Mouse (Mus musculus): Measurements from ENCODE around the gene Gm45140.

The Gm45140 gene

GRCm38 (mm10) chr6:87835695-87836094 lies at the start of gene Gm45140:
Gene Gm45140, minus strand, starts transcription at chr6:87835795.
- no peak for DNase-seq (ENCODE audit: low read depth, low spot score)

GRCm38 (mm10) chr6:87882816-87883215 lies 47.2 kb upstream of the Gm45140 start:
- peak; percentile 70 for DNase-seq (ENCODE audit: low read depth, low spot score)

GRCm38 (mm10) chr6:87882221-87882620 lies 46.6 kb upstream of the Gm45140 start:
- DNase-seq (ENCODE audit: low read depth, low spot score): no peak

GRCm38 (mm10) chr6:87879628-87880027 lies 44.0 kb upstream of the Gm45140 start:
- no peak for DNase-seq (ENCODE audit: low read depth, low spot score)

GRCm38 (mm10) chr6:87879010-87879409 lies 43.4 kb upstream of the Gm45140 start:
- peak; percentile 29 for DNase-seq (ENCODE audit: low read depth, low spot score)

GRCm38 (mm10) chr6:87876068-87876643 lies 40.6 kb upstream of the Gm45140 start:
- no peak for DNase-seq (ENCODE audit: low read depth, low spot score)

GRCm38 (mm10) chr6:87875562-87875961 lies 40.0 kb upstream of the Gm45140 start:
- DNase-seq (ENCODE audit: low read depth, low spot score): no peak

GRCm38 (mm10) chr6:87875083-87875482 lies 39.5 kb upstream of the Gm45140 start:
- peak; percentile 99 for DNase-seq (ENCODE audit: low read depth, low spot score)

- no peak for DNase-seq (ENCODE audit: low read depth, low spot score)
These were observed 38.4 kb upstream of the Gm45140 start for GRCm38 (mm10) chr6:87873963-87874362.

- DNase-seq (ENCODE audit: low read depth, low spot score): peak; percentile 59
These were observed 37.5 kb upstream of the Gm45140 start for GRCm38 (mm10) chr6:87873104-87873503.

- DNase-seq (ENCODE audit: low read depth, low spot score): no peak
These were observed 35.6 kb upstream of the Gm45140 start for GRCm38 (mm10) chr6:87871240-87871639.

GRCm38 (mm10) chr6:87870440-87870839 lies 34.8 kb upstream of the Gm45140 start:
- DNase-seq (ENCODE audit: low read depth, low spot score): no peak

GRCm38 (mm10) chr6:87868871-87869506 lies 33.4 kb upstream of the Gm45140 start:
- peak; percentile 99 for DNase-seq (ENCODE audit: low read depth, low spot score)

GRCm38 (mm10) chr6:87867256-87867655 lies 31.7 kb upstream of the Gm45140 start:
- DNase-seq (ENCODE audit: low read depth, low spot score): peak; percentile 72

- DNase-seq (ENCODE audit: low read depth, low spot score): no peak
These were observed 30.6 kb upstream of the Gm45140 start for GRCm38 (mm10) chr6:87866211-87866610.

- peak; percentile 95 for DNase-seq (ENCODE audit: low read depth, low spot score)
These were observed 21.5 kb upstream of the Gm45140 start for GRCm38 (mm10) chr6:87857071-87857470.

- peak; percentile 92 for DNase-seq (ENCODE audit: low read depth, low spot score)
These were observed 17.9 kb upstream of the Gm45140 start for GRCm38 (mm10) chr6:87853446-87853845.

GRCm38 (mm10) chr6:87851871-87852270 lies 16.3 kb upstream of the Gm45140 start:
- peak; percentile 11 for DNase-seq (ENCODE audit: low read depth, low spot score)

- peak; percentile 97 for DNase-seq (ENCODE audit: low read depth, low spot score)
These were observed 15.5 kb upstream of the Gm45140 start, which contains the start of gene Cnbp for GRCm38 (mm10) chr6:87850900-87851614. Gene Cnbp, minus strand, starts transcription at chr6:87851106.

GRCm38 (mm10) chr6:87850155-87850899 lies 14.7 kb upstream of the Gm45140 start:
- peak; percentile 59 for DNase-seq (ENCODE audit: low read depth, low spot score)

- peak; percentile 72 for DNase-seq (ENCODE audit: low read depth, low spot score)
These were observed 14.2 kb upstream of the Gm45140 start for GRCm38 (mm10) chr6:87849780-87850154.

- peak; percentile 70 for DNase-seq (ENCODE audit: low read depth, low spot score)
These were observed 11.2 kb upstream of the Gm45140 start for GRCm38 (mm10) chr6:87846813-87847212.

All from 3T3-L1 (cell line).